Mouse (Mus musculus) hindbrain, postnatal 0 days (tissue): ENCODE results near the gene Rasl10b. TPM values are rescaled to one million over a fixed set of nuclear protein-coding genes. Genes with fewer than 3 reads are reported as not detected.

Source experiments
- ATAC-seq: fragments of 200-750 bp; cut with Nextera tagmentation; 2 replicates; pipeline ENCODE4 v1.8.0; 2017; ENCODE audit warnings: mild to moderate bottlenecking, moderate TSS enrichment, moderate library complexity
- DNase-seq: peaks from one replicate; pipeline ENCODE4 v3.0.0-alpha.2; 2015; ENCODE audit warnings: low spot score
- H3K27ac ChIP-seq: fragments of 300-500 bp; sonication (generic); 2 replicates; pipeline ENCODE4 v1.5.1; 2014; ENCODE audit warnings: mild to moderate bottlenecking
- H3K27me3 ChIP-seq: fragments of 300-500 bp; sonication (generic); 2 replicates; pipeline ENCODE4 v1.6.1; 2014; ENCODE audit warnings: low read length, mixed read lengths; ENCODE audit not compliant: insufficient read depth
- H3K36me3 ChIP-seq: fragments of 300-500 bp; sonication (generic); 2 replicates; pipeline ENCODE4 v1.6.1; 2014; ENCODE audit warnings: low read length, mixed read lengths; ENCODE audit not compliant: insufficient read depth
- H3K4me1 ChIP-seq: fragments of 300-500 bp; sonication (generic); 2 replicates; pipeline ENCODE4 v1.6.1; 2014; ENCODE audit warnings: antibody characterized with exemption, low read length, mixed read lengths; ENCODE audit not compliant: insufficient read depth
- H3K4me2 ChIP-seq: fragments of 300-500 bp; sonication (generic); 2 replicates; pipeline ENCODE4 v1.6.1; 2014; ENCODE audit warnings: low read depth, mild to moderate bottlenecking, low read length, moderate library complexity, mixed read lengths
- H3K4me3 ChIP-seq: fragments of 300-500 bp; sonication (generic); 2 replicates; pipeline ENCODE4 v1.5.1; 2014; ENCODE audit warnings: low read length
- H3K9ac ChIP-seq: fragments of 300-500 bp; sonication (generic); replicated peaks from 2 replicates; pipeline ENCODE4 v1.6.1; 2014; ENCODE audit warnings: mild to moderate bottlenecking, low read length, moderate library complexity, mixed read lengths
- H3K9me3 ChIP-seq: fragments of 300-500 bp; sonication (generic); 2 replicates; pipeline ENCODE4 v1.6.1; 2016; ENCODE audit warnings: low read length, mixed read lengths
- CTCF ChIP-seq: IDR thresholded peaks from 2 replicates; pipeline ENCODE4 v1.5.1; 2016; ENCODE audit warnings: antibody characterized with exemption, control low read depth, low read depth
- WGBS: fragments of 180-500 bp; shearing (Covaris S2); extraction: QIAGEN DNeasy Blood & Tissue Kit; methylation state at CpG from one replicate; pipeline ENCODE4 v1.1.7; 2014; 5-methylcytosine and 5-hydroxymethylcytosine counted together
- polyA plus RNA-seq: library from polyadenylated mRNA; unstranded; fragments of >200 nt; fragmentation: Nextera tagmentation; extraction: Ambion mirVana; gene quantifications from 2 replicates; pipeline ENCODE4 v1.2.1, GENCODE M21; 2015
- total RNA-seq: library from RNA; depleted of rRNA; stranded (reverse); fragments of >200 nt; gene quantifications from 2 replicates; pipeline ENCODE4 v1.2.3, GENCODE M21; 2014

The Rasl10b gene
- total and polyA plus RNA-seq, 2 experiments from 2014 or later = 44.6 to 128 TPM

GRCm38 (mm10) chr11:83424681-83425080 is 15.7 kb downstream of the Rasl10b start:
- DNase-seq (peak; percentile 88), ATAC-seq (peak; percentile 73; the same call in 1 of the 2 replicates)
- Histone ChIP-seq H3K4me3 (no peak overlapping the region), H3K4me1 (no peaks in the 10 kb centered on the region), H3K27me3 (no peaks in the 10 kb centered on the region; the same call in 1 of the 2 replicates), H3K4me2 (no peak overlapping the region), H3K9ac (no peak overlapping the region), H3K36me3 (no peaks in the 10 kb centered on the region), H3K27ac (no peak overlapping the region), H3K9me3 (no peaks in the 10 kb centered on the region)
- whole genome bisulfite sequencing = 10% methylated on average over 8 of the region's 8 CpGs
- TF ChIP-seq CTCF = peak; percentile 96

GRCm38 (mm10) chr11:83426964-83427363 is 18.0 kb downstream of the Rasl10b start:
- Histone ChIP-seq H3K27ac (no peak overlapping the region), H3K4me3 (0 out of 2 replicates have a peak overlapping the region, but pooled peaks have one; percentile 7), H3K4me1 (no peaks in the 10 kb centered on the region), H3K9ac (no peak overlapping the region), H3K9me3 (no peaks in the 10 kb centered on the region), H3K36me3 (no peaks in the 10 kb centered on the region), H3K4me2 (peak overlapping the region; percentile 37), H3K27me3 (no peaks in the 10 kb centered on the region)
- DNase-seq (no peak), ATAC-seq (no peak)
- WGBS = 47% methylated on average over 17 of the region's 17 CpGs
- no peak for TF ChIP-seq CTCF

DNA sequence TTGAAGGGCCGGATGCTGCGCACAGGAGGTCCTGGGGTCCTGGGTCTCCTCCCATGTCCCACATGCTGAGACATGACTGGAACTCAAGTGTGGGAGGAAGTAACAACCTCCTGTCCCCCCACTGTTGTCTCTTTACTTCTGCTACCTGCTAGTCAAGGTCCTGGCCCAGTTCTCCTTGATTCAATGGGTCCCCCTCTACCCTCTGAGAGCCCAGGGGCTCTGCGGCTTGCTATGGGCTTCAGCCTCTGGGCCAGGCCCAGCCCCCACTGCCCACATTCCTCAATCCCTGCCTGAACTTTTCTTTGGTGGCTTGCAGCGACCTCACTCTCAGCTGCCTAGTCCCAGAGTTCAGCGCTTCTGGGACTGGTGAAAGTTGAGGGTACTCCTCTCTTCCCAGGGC is 20.4 kb downstream of the Rasl10b start, which contains the start of gene Gas2l2:
TSS of gene Gas2l2 (minus strand) at position 101 of the 400 bp plus-strand sequence.
- H3K27me3 ChIP-seq = no peaks in the 10 kb centered on the region
- H3K4me2 ChIP-seq = 0 out of 2 replicates have a peak within 1 kb of the TSS, but pooled peaks have one; percentile 4

GRCm38 (mm10) chr11:83432533-83432932 is 23.6 kb downstream of the Rasl10b start:
- 79% methylated on average over 2 of the region's 2 CpGs for WGBS
- Histone ChIP-seq H3K36me3 (no peaks in the 10 kb centered on the region), H3K4me3 (no peak overlapping the region), H3K4me1 (no peaks in the 10 kb centered on the region), H3K9ac (no peak overlapping the region), H3K9me3 (no peaks in the 10 kb centered on the region), H3K27me3 (no peaks in the 10 kb centered on the region), H3K27ac (no peak overlapping the region), H3K4me2 (no peak overlapping the region)
- no peak for DNase-seq
- ATAC-seq = no peak
- no peak for TF ChIP-seq CTCF

More for the DNA sequence above, 20.4 kb downstream of the Rasl10b start, which contains the start of gene Gas2l2:
- H3K9me3 ChIP-seq = no peaks in the 10 kb centered on the region
- no peak for DNase-seq
- TF ChIP-seq CTCF = no peak
- H3K4me3 ChIP-seq = no peak within 1 kb of the TSS
- H3K36me3 ChIP-seq = no peaks in the 10 kb centered on the region
- H3K9ac ChIP-seq = 0 out of 2 replicates have a peak within 1 kb of the TSS, but pooled peaks have one; percentile 9
- H3K4me1 ChIP-seq = no peaks in the 10 kb centered on the region
- H3K27ac ChIP-seq = no peak within 1 kb of the TSS
- WGBS = 43% methylated on average over 5 of the region's 5 CpGs
- ATAC-seq = no peak

DNA sequence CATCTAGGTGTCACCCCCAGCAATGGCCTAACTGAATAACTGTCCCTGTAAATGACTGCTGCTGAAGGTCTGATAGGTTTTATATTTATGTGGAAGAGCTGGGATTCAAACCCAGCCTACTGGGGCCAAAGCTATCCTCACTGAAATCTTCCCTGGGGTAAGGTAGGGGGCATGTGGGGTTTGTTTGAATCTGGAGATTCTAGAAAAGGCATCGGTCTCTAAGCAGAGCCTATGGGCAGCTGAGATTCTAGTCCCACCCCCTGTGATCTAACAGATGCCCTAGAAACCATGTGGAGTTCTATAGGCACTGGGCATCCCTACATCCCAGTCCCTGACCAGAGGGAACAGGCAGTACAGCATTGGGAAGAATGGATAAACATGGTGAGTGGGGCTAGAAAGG is 28.4 kb downstream of the Rasl10b start, which contains the start of gene 1700020L24Rik:
TSS of gene 1700020L24Rik (plus strand) at position 301 of the 400 bp plus-strand sequence.
- ATAC-seq (no peak), DNase-seq (no peak)
- no peaks in the 10 kb centered on the region for H3K9me3 ChIP-seq
- no peaks in the 10 kb centered on the region for H3K36me3 ChIP-seq
- no peak within 1 kb of the TSS for H3K9ac ChIP-seq
- no peak within 1 kb of the TSS for H3K4me3 ChIP-seq
- H3K4me1 ChIP-seq = 0 out of 2 replicates have a peak, but pooled peaks cover 3% of the 10 kb centered on the region
- WGBS = 93% methylated on average over 1 of the region's 1 CpGs
- H3K4me2 ChIP-seq = no peak within 1 kb of the TSS
- H3K27ac ChIP-seq = no peak within 1 kb of the TSS
- H3K27me3 ChIP-seq = 0 out of 2 replicates have a peak, but pooled peaks cover 6% of the 10 kb centered on the region
- no peak for TF ChIP-seq CTCF

- 32% methylated on average over 11 of the region's 11 CpGs for WGBS
- H3K4me2 ChIP-seq = peak overlapping the region; percentile 73
- H3K9me3 ChIP-seq = no peaks in the 10 kb centered on the region
- no peak overlapping the region for H3K9ac ChIP-seq
- H3K4me1 ChIP-seq = 0 out of 2 replicates have a peak, but pooled peaks cover 3% of the 10 kb centered on the region
- H3K27me3 ChIP-seq = peaks cover 16% of the 10 kb centered on the region
- no peaks in the 10 kb centered on the region for H3K36me3 ChIP-seq
- H3K27ac ChIP-seq = no peak overlapping the region
- peak overlapping the region; percentile 58 for H3K4me3 ChIP-seq
- ATAC-seq = no peak
- TF ChIP-seq CTCF = no peak
- no peak for DNase-seq
Measured at GRCm38 (mm10) chr11:83439426-83440060, 30.6 kb downstream of the Rasl10b start.
